Mouse (Mus musculus) cerebellum, adult 11-12 months (tissue): ENCODE data around the gene Cep97.
"Not testable (repeated sequence)": the region's sequence is repeated elsewhere in the genome, so short reads cannot be mapped to it uniquely, and the experiment has no call there.

ENCODE experiments used
- DNase-seq: peaks from one replicate; pipeline ENCODE4 v3.0.0; 2022

Cep97 gene

DNA sequence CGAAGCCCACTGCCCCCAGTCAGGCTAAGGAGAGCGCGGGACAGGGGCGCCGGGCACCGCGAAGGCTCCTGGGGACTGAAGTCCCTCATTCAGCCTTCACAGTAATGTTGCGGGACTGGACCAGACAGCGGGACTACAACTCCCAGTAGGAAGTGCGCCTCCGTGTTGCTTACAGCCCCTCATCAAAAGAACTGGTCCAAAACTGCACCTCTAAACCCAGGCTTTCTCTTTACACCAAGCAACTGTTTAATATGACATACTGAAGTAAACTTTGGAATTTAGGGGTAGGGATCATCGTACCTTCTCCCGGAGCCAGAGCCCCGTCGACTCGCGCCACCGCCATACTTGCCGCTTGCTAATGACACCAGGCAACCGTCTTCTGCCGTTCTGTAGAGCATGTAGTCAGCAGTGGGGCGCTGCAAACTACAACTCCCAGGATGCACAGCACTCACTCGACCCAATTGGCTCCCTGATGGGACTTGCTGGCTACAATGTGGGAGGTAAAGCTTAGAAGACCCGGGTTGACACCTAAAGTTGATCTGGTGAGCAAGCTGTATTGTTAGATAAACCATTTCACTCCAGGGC lies at the start of gene Cep97:
Cep97 (minus strand) TSS at position 403 of the 585 bp plus-strand sequence.
- peak; percentile 91 for DNase-seq

DNA sequence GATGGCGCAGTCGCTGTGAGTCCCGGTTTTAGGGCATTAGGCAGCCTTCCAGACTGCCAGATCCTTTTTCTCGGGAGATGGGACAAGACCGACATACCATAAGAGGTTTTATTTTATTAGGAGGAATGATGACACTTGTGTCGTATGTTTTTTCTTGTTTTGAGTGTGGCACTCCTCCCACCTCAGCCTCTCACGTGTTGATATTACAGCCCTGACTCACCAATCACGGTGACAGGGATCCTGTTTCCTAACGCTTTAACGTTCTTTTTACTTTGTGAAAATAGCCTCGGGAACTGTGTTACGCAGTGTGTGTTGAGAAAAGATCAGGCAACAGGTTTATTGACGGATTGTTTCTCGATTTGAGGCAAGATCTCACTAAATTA lies 40.2 kb upstream of the Cep97 start:
- no peak for DNase-seq

DNA sequence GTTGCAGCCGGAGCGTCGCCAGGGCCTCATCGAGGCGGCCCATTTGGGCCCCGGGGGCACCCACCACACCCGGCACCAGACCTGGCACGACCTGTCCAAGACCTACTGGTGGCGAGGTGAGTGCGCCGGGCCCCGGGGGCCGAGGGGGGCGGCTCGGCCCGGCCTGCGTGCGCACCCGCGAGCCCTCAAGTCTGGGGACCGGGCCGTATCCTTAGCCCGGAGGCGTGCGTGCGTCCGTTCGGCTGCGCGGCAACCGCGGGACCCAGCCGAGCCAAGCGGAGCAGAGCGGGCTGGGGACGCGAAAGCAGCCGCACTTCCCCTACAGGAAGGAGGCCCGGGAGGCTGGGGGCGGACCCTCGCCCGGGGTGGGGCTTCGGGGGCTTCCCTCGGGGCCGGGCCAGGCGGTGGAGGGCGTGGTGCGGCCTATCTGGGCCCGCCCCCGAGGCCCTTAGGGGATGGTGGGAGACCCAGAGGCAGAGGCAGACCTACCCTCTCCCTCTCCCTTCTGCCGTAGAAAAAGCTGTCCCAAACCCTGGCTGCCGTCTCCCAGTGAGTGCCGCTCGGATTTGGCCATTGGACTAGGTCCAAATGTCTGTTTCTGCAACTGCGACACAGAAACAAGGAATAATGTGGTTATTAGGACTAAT lies 39.7 kb upstream of the Cep97 start:
- DNase-seq = peak; percentile 86

DNA sequence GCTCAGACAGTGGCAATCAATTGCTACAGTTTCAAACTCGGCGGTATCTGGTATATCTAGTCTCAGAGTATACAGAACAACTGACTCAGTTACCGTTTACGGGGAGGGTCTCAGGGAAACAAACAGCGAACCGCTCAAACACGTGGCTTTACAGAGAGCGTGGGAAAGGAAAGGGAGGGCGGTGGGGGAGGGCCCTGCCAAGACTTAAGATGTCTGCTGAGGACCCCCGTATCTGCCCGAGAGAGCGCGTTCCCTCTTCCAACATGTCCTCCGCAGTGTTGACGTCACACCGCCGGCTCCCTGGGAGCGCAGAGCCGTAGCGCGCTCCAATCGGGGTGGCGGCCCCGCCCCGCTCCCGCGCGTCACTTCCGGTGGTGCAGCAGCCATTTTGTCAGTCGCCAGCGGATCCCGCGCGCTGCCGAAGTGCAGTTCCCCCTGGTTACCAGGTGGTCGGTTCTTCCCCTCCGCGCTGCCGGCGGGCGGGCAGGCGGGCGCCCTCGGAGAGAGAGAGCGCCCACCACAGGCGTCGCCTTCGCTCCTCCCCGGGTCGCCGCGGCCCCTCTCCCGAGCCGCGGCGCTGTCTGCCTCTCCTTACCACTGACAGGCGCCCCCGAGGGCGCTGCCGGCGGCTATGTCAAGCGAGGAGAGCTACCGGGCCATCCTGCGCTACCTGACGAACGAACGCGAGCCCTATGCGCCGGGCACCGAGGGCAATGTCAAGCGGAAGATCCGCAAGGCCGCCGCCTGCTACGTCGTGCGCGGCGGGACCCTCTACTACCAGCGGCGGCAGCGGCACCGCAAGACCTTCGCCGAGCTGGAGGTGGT lies 39.0 kb upstream of the Cep97 start, which contains the start of gene Zbtb11:
Zbtb11 (plus strand) TSS at position 453 of the 825 bp plus-strand sequence.
- peak; percentile 98 for DNase-seq

DNA sequence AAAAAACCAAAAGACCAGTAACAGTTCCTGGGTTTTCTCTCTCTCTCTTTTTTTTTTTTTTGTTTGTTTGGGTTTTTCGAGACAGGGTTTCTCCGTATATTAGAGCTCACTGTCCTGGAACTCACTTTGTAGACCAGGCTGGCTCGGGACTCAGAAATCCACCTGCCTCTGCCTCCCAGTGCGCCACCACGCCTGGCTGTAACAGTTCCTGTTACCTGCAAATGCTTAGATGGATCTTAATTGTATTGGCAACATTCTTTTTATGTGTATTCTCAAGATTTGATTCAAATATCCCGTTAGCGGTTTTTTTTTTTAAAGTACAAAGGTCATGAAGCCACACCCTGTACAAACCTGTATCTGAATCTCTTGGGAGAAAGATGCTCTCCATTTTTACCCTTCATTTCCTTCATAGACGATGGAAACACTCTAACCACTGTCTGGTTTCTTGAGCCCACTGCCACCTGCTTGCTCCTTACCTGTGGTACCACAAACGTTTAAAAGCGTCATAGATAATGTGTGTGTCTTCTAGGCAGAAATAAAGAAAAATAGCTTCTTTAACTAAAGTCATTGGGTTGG lies 38.1 kb upstream of the Cep97 start:
- no peak for DNase-seq

DNA sequence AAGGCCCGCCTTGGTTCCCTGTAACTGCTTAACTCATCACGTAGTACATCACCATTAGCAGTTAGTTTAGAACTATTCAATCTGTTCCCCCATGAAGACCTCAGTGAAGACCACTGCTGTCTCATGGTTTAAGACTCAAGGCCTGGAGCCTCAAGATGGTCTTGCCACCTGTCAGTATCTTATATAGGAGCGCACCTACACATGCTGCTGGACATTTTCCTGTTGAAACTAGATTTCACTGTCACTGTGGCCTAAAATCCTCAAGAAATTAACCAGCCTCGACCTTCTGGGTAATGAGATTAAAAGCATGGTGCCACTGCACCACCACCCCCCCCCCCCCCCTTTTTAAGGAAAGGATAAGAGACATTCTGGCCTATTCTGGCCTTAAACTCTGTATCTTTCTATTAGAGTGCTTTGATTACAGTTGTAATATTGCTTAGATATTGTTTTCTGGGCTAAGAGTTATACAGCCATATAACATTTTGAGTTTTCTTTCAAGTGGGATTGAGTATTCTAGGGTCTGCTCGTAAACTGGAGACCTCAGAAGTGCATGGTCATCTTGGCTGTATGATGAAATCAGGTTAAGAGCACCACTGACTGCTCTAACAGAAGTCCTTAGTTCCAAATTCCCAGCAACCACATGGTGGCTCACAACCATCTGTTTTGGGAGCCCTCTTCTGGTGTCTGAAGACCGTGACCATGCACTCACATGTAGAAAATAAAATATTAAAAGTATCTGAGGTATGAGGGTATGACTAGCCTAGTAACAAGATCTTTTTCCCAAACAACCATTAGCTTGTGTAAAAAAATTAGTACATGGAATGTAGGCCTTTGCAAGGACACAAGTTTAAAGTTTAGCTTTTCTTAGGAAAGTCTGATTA lies 37.3 kb upstream of the Cep97 start:
- DNase-seq = no peak

DNA sequence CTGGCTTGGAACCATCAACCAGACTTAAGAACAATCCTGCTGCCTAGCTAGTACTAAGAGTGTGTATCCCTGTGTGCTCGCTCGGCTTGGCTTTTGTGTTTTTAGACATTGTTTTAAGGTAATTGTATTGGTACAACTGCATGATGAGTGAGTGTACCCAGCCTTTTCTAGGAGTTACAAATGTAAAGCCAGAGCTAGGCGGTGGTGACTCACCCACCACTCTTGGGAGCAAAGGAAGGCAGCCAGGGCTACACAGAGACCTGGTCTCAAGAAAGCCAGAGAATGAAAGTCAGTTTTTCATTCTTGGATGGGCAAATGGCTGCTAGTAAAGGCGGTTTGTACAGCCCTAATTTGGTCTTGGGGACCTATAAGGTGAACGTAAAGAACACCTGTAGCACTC lies 35.8 kb upstream of the Cep97 start:
- no peak for DNase-seq

DNA sequence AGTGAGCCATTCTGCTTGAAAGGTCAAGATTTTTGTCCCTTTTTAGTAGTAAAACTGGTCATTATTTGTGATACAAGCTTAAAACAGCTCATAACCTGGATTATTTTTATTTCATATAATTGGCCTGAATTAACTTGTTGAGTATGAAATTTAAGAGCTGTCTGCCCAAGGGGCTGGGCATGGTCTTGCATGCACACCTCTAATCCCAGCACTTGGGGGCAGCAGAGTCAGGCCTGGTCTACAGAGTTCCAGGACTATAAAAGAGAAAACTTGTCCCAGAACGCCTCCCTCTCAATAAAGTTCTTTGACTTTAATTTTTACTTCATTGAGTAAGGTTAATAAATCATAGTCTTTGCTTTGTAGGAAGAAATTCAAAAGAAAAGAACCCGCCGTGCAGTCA lies 34.5 kb upstream of the Cep97 start:
- DNase-seq = no peak

DNA sequence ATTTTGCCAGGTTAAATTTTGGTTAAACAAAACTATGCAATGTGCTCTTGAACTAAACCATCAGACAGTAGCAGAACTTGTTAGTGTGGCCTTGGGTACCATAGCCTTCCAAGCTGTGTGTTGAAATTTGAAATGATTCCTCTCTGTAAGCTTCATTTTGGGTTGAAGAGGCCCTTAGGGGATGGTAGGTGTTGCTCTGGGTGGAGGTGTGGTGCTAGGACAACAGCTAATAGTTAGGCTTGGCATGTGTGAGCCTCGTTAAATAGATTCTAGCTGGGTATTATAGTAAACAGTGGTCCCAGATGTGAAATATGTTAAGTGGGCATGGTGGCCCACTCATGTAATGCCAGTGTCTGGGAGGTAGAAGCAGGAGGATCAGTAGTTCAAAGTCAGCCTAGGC lies 32.6 kb upstream of the Cep97 start:
- no peak for DNase-seq

DNA sequence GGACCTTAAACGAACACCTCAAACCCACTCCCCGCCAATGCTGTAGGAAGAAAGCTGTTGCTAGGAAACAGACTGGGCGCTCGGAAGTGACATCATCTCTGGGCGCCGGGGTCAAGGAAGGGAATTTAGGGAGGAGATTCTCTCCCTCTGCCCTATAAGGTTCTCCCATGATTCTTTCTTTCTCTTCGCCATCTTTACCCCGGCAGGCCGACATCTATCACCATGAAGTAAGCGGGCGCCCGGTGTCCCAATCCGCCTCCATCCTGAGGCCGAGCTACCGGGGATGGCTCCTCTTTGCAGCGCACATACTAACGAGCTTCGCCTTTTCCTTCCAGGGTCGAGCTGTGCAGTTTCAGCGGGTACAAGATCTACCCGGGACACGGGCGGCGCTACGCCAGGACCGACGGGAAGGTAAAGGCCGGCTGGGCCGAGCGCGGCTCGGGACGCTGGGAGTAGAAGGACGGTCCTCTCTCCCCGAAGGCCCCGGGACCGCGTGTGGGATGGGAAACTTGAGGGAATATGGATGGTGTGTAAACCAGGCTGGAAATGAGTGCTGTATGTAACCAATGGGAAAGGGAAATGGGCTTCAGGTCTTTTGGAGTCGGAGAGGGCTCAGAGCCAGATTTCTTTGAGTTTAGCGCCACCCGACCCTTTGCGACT lies 31.7 kb upstream of the Cep97 start, which contains the start of gene Rpl24:
Rpl24 (plus strand) TSS at position 64 of the 660 bp plus-strand sequence.
- peak; percentile 94 for DNase-seq

DNA sequence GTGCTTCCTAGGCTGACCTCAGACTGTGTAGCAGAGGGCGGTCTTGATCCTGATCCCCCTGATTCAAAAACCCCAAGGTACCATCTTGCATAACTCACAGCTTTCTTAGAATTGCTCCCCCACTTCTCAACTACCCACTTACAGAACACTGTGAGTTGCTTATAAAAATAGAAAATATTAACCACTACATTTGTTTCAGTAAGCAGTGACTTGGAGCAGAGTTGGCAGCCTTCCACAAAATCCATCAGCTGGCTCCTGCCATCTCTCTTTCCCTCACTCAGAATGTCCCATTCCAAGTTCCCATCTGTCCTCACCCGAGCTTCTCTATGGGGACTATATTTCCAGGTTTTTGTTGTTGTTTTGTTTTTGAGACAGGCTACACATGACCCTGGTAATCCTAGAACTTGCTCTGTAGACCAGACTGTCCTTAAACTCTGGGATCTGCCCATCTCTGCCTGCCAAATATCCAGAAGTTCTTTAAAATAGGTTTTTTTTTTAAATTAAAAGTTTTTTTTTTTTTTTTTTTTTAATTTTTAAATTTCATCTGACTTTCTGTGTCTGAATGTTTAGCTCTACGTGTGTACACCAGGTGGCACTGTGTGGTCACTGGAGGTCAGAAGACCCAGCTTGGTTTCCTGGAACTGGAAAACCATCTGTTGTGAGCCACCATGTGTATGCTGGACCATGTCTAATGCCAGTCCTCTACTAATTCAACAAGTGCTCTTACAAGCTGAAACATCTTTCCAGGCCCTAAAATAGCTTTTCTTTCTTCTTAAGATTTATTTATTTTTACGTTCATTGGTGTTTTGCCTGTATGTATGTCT lies 29.7 kb upstream of the Cep97 start:
- DNase-seq = no peak

DNA sequence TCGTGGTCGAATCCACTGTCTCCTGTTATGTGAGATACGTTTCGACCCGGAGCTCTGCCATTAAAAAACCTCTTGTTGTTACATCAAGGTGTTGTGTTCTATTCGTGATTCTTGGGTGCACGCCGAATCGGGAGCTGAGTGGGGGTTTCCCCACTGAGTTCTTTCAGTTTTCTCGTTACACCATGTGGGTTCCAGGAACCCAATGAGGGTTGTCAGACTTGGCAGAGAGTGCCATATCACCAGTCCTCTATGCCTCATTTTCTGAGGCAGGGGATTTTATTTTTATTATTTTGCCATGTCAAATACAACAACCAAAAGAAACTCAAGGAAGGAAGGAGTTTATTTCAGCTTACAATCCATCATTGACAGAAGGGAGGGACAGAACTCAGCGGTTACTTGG lies 28.4 kb upstream of the Cep97 start:
- not testable (repeated sequence) for DNase-seq

DNA sequence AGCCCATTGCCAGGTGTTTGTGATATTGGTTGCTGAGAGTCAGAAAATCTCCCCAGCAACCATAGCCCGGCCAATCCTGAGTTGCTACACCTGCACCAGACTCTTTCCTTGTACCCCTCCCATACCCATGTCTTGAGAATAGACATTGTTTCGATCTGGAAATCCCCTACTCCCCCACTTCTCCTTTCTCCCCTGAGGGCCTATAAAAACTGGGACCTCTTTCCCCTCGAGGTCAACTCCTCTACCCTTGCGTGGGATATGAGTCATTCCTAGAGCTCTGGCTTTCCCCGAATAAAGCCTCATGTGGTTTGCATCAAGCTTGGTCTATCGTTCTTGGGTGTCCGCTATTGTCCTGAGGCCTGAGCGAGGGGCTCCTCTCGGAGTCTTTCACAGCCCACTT lies 19.5 kb upstream of the Cep97 start:
- not testable (repeated sequence) for DNase-seq

DNA sequence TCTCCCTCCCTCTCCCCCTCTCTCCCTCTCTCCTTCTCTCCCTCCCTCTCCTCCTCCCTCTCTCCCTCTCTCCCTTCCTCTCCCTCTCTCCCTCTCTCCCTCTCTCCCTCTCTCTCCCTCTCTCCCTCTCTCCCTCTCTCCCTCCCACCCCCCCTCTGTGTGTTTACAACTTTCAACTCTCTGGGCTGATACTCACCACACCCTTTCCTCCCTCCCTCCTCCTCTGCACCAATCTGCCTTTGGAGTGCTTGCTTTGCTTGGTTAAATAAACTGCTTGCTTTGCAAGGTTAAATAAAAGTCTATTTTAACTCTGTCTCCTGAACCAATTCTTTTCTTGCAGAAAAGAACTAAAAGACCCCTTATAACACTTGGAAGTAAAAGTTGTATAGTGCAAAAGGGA lies 18.1 kb upstream of the Cep97 start:
- no peak for DNase-seq

DNA sequence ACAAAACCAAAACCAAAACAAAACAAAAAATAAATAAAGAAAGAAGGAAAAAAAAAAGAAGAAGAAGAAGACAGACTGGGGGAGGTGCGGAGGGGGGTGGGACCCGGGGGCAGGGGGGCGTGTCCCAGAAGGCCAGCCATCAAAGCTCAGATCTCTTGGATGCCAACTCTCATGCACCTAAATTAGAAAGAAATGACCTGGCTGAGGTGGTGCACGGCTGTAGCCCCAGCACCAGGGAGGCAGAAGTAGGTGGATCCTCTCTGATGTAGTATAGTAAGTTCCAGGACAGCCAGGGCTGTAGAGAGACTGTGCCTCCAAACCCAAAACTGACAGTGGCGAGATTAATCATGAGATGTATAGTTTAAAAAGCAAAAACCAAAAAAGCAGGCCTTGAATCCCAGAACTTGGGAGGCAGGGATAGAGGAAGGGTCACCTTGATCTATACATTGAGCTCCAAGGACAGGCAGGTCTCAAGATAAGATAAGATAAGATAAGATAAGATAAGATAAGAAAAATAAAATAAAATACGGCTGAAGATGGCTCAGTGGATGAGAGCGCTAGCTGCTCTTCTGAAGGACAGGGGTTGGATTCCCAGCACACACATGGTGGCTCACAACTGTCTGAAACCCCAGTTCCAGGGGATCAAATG lies 17.1 kb upstream of the Cep97 start:
- DNase-seq = no peak

DNA sequence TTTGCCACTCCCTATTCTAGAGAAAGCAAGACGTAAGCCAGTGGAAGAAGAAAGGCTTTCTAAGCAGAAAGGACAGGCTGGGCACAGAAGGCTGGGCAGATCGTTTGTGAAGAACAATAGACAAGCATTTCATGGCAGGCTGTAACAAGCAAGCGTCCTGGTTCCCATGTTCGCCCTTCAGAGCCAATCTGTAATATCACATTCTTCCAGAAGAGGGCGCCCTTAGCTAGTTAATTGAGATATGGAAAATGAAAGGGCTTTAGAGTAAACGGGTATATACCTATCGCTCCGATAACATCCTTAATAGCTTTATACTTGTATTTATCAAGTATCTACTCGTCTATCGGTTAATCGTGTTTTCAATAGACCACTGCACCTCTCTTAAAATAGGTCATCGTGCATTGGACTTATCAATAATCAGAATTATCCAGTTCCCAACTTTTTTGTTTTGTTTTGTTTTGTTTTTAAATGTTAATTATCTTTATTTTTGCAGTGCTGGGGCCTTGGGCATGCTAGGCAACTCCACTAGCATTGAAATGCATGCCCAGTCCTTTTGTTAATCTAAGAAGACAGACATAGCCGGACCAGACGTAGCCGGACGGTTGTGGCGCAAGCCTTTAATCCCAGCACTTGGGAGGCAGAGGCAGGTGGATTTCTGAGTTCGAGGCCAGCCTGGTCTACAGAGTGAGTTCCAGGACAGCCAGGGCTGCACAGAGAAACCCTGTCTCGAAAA lies 16.5 kb upstream of the Cep97 start:
- peak; percentile 42 for DNase-seq

DNA sequence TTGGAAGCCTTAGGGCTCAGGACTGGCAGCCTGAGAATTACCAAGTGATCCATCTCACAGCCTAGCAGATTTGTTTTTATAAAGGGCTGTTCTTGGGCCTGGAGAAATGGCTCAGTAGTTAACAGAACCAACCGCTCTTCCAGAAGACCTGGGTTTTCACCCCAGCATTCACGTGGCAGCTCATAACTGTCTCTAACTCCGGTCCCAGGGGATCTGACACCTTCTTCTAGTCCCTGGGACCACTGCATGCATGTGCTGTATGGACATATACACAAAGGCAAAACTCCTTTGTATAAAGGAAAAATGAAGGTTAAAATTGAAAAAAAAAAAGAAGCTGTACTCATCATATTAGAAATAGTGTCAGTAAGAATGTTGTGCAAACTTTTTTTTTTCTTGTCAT lies 15.8 kb upstream of the Cep97 start:
- DNase-seq = no peak

DNA sequence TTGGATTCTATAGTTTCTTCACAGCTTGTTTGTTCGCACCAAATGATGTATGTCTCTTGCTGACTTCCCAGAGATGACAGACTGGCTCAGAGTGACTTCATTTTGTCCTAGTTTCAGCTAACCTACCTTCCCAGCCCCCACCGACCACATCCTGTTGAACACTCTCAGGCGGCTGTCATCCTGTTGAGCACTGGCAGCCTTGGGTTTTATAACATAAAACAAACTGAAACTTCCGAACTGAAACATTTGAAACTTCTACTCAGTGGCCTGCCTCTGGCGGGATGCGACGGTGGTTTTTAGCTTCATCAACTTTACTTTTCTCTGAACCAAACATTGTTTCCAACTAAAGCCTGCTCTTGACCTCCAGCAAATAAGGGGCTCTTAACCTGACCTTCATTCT lies 14.3 kb upstream of the Cep97 start:
- no peak for DNase-seq

DNA sequence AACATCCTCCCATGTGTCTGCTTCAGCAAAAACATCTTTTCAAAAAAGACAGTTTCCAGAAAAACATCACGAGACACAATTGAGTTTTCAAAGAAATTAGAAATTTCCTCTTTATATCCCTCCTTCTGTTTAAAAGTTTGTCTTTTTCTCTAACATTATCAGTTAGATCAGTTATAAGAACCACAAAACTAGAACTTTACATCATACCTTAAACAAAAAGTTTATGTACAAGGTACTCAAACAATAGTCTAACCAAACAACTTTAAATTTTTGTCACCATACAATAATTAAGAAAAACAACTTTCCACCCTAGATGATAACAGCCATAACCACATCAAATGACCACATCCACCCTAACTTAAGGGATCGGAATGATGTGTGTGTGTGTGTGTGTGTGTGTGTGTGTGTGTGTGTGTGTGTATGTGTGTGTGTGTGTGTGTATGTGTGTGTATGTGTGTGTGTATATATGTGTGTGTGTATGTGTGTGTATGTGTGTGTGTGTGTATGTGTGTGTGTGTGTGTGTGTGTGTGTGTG lies 13.3 kb upstream of the Cep97 start:
- not testable (repeated sequence) for DNase-seq

DNA sequence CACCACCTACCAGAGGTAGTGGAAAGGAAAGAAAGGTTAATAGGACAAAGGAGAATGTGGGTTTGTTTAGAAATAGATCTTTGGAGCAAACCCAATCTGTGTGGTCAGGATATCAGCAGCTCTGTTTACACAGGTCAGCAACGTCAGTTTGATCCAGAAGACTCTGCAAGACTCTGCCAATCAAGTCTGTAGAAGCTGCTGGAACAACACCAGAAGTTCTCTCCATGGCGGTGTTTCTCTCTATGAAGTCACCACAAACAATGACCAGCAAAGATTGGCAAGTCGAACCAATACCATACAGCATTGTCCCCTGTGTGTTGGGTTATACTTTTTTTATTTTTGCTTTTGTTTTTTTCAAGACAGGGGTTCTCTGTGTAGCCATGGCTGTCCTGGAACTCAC lies 12.6 kb upstream of the Cep97 start:
- no peak for DNase-seq
